Mouse (Mus musculus) heart, postnatal 25 days (tissue): ENCODE results near the gene Actn3. TPM values are rescaled to one million over a fixed set of nuclear protein-coding genes. Genes with fewer than 3 reads are reported as not detected.
"Not testable (repeated sequence)": the region's sequence is repeated elsewhere in the genome, so short reads cannot be mapped to it uniquely, and the experiment has no call there.

Experiments
- DNase-seq: peaks from one replicate; pipeline ENCODE4 v3.0.0; 2022; ENCODE audit warnings: low spot score
- intact Hi-C: fragments of 180-260 bp; cut with DNase I; formaldehyde crosslinking; loops from one replicate; pipeline ENCODE4 v1.15.1; 2025
- total RNA-seq, 2 experiments: library from RNA; stranded (reverse); gene quantifications; 2 replicates each; pipeline ENCODE4 v1.2.3; 2021

Gene Actn3
- total RNA-seq, 2 experiments from 2014 or later = 0.42 to 0.53 TPM

DNA sequence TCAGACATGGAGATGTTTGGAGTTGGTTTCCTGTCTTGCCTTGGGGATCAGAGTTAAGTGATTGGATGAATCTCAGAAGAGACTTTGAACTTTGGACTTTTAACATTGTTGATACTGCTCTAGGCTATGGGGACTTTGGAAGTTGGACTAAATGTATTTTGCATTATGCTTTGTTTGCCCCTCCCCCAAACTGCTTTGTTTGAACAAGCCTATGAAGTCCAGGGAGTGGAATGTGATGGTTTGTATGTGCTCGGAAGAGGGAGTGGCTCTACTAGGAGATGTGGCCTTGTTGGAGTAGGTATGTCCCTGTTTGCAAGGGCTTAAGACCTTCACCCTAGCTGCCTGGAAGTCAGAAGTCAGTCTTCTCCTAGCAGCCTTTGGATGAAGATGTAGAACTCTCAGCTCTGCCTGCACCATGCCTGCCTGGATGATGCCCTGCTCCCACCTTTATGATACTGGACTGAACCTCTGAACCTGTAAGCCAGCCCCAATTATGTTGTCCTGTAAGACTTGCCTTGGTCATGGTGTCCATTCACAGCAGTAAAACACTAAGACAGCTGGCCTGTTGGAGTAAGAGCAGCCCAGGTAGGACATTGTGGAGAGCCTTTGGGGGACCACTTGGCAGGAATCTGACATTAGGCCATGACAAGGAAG, 60.4 kb downstream of the Actn3 start:
- intact Hi-C loops = no loop called here
- DNase-seq = no peak

DNA sequence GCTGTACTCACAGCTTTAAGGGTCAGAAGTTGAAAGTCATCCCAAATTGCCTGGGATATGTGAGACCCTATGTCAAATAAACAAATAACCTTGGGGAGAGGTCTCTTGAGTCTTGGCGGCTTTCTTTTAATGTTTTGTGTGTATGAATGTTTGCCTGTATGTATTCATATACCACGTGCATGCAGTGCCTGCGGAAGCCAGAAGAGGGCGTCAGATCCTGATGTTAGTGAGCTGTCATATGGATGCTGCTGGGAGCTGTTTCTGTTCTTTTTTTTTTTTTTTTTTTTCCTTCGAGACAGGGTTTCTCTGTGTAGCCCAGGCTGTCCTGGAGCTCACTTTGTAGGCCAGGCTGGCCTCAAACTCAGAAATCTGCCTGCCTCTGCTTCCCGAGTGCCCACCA, 64.7 kb downstream of the Actn3 start:
- DNase-seq = no peak
- intact Hi-C loops = no loop called here

DNA sequence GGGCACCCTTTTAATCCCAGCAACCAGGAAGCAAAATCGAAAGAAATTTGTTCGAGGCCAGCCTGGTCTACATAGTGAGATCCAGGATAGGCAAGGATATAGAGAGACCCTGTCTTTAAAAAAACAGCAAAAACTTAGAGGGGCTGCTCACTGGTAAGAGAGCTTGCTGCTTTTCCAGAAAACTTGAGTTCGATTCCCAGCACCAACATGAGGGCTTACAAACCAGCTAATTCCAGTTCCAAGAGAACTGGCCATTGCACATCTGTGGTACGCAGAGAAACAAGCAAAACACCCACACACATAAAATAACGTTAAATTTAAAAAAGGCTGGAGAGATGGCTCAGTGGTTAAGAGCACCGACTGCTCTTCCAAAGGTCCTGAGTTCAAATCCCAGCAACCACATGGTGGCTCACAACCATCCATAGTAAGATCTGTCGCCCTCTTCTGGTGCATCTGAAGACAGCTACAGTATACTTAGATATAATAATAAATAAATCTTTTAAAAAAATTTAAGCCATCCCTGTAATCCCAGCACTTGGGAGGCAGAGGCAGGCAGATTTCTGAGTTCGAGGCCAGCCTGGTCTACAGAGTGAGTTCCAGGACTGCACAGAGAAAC, 65.3 kb downstream of the Actn3 start:
- intact Hi-C loops, DNase-seq: not testable (repeated sequence)

DNA sequence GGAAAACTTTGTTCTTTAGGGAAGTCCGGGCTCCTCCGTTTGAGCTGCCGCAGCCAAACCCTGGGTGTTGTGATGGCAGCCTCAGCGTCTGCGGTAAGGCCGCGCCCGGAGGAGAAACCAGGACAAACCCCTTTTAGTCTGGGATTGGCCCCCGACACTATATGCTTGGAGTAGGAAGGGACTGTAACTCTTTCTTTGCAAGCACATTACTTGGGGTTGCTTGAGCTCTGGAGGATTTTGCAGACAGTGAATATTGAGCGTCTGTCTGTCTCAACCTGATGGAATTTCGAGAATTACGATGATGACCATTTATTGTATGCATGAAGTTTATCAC, 65.8 kb downstream of the Actn3 start:
- DNase-seq = no peak
- intact Hi-C loops = loop anchor here (2.0 kb wide), 2 partner anchors 21 to 53 kb away; no protein-coding TSS in a partner anchor

Other genes with a start within 250 kb of the Actn3 start
- not detected for gene Gm960, start 179.2 kb downstream of the Actn3 start, total RNA-seq
- gene Sptbn2, start 166.7 kb downstream of the Actn3 start, total RNA-seq = under 1 TPM; 0.31 to 0.60 TPM
- 1 to 10 TPM; 6.7 to 7.4 TPM for gene Rbm4b, start 121.4 kb downstream of the Actn3 start, total RNA-seq
- 10 to 100 TPM; 45.7 to 48.0 TPM for gene Rbm4, start 84.0 kb downstream of the Actn3 start, total RNA-seq
- 10 to 100 TPM; 12.7 to 17.2 TPM for gene Gm21992, start 66.3 kb downstream of the Actn3 start, total RNA-seq
- gene Rbm14, start 66.3 kb downstream of the Actn3 start, total RNA-seq = 10 to 100 TPM; 15.3 to 25.9 TPM
- gene Ccs, start 38.6 kb downstream of the Actn3 start, total RNA-seq = 10 to 100 TPM; 26.2 to 26.6 TPM
- not detected for gene Ccdc87, start 38.5 kb downstream of the Actn3 start, total RNA-seq
- 10 to 100 TPM; 77.9 to 82.6 TPM for gene Ctsf, start 22.8 kb downstream of the Actn3 start, total RNA-seq
- 1 to 10 TPM; 2.6 to 4.0 TPM for gene Zdhhc24, start 759 bp upstream of the Actn3 start, total RNA-seq
- gene Bbs1, start 28.7 kb upstream of the Actn3 start, total RNA-seq = 1 to 10 TPM; 4.0 to 4.1 TPM
- 10 to 100 TPM; 17.5 to 19.6 TPM for gene Dpp3, start 50.4 kb upstream of the Actn3 start, total RNA-seq
- gene Peli3, start 65.2 kb upstream of the Actn3 start, total RNA-seq = 1 to 10 TPM; 1.0 to 1.3 TPM
- 10 to 100 TPM; 70.9 to 73.2 TPM for gene Mrpl11, start 84.2 kb upstream of the Actn3 start, total RNA-seq
- under 1 TPM in 1 of 2 experiments, not detected in 1; 0.06 TPM for gene Npas4, start 112.4 kb upstream of the Actn3 start, total RNA-seq
- 10 to 100 TPM; 12.2 to 13.3 TPM for gene Slc29a2, start 146.0 kb upstream of the Actn3 start, total RNA-seq
- 10 to 100 TPM; 47.0 to 47.3 TPM for gene B4gat1, start 160.9 kb upstream of the Actn3 start, total RNA-seq
- 1 to 10 TPM; 2.2 TPM for gene AC124502.3, start 161.0 kb upstream of the Actn3 start, total RNA-seq
- 10 to 100 TPM; 11.4 to 12.3 TPM for gene Brms1, start 163.4 kb upstream of the Actn3 start, total RNA-seq
- 1 to 10 TPM; 1.6 to 3.4 TPM for gene Rin1, start 172.6 kb upstream of the Actn3 start, total RNA-seq
- gene Cd248, start 190.2 kb upstream of the Actn3 start, total RNA-seq = 10 to 100 TPM; 15.3 to 16.1 TPM
- 1 to 10 TPM; 4.0 to 4.8 TPM for gene Tmem151a, start 207.6 kb upstream of the Actn3 start, total RNA-seq
- gene Yif1a, start 210.6 kb upstream of the Actn3 start, total RNA-seq = 10 to 100 TPM; 91.5 to 92.6 TPM
- gene Cnih2, start 220.6 kb upstream of the Actn3 start, total RNA-seq = under 1 TPM in 1 of 2 experiments, not detected in 1; 0.18 TPM
- gene Rab1b, start 229.2 kb upstream of the Actn3 start, total RNA-seq = 100 to 1,000 TPM; 178 to 189 TPM
- 10 to 100 TPM; 47.1 to 53.0 TPM for gene Klc2, start 240.7 kb upstream of the Actn3 start, total RNA-seq